Mouse (Mus musculus) kidney, postnatal 0 days (tissue): ENCODE measurements at regions not wholly inside any gene's neighbourhood (a gene's known extent, or its start where the extent isn't known, plus 50 kb on each side); places are given as distances from the start of the nearest gene placed in this dataset.
"Not testable (repeated sequence)": the region's sequence is repeated elsewhere in the genome, so short reads cannot be mapped to it uniquely, and the experiment has no call there.

Source experiments
- ATAC-seq: fragments of 200-750 bp; cut with Nextera tagmentation; replicated peaks from 2 replicates; pipeline ENCODE4 v1.8.0; 2017; ENCODE audit warnings: low read depth, moderate number of reproducible peaks, moderate TSS enrichment, moderate library complexity; ENCODE audit not compliant: low FRiP score
- DNase-seq: peaks from one replicate; pipeline ENCODE4 v3.0.0-alpha.2; 2016; ENCODE audit warnings: low spot score
- H3K27ac ChIP-seq: fragments of 300-500 bp; sonication (generic); 2 replicates; pipeline ENCODE4 v1.5.1; 2014; ENCODE audit warnings: mild to moderate bottlenecking
- H3K27me3 ChIP-seq: fragments of 300-500 bp; sonication (generic); 2 replicates; pipeline ENCODE4 v1.6.1; 2014; ENCODE audit warnings: low read length, mixed read lengths; ENCODE audit not compliant: insufficient read depth
- H3K36me3 ChIP-seq: fragments of 300-500 bp; sonication (generic); 2 replicates; pipeline ENCODE4 v1.6.1; 2014; ENCODE audit warnings: low read length, mixed read lengths; ENCODE audit not compliant: insufficient read depth
- H3K4me1 ChIP-seq: fragments of 300-500 bp; sonication (generic); replicated peaks from 2 replicates; pipeline ENCODE4 v1.6.1; 2014; ENCODE audit warnings: antibody characterized with exemption, low read length, mixed read lengths; ENCODE audit not compliant: insufficient read depth
- H3K4me2 ChIP-seq: fragments of 300-500 bp; sonication (generic); 2 replicates; pipeline ENCODE4 v1.6.1; 2014; ENCODE audit warnings: mild to moderate bottlenecking, low read length, moderate library complexity, mixed read lengths
- H3K4me3 ChIP-seq: fragments of 300-500 bp; sonication (generic); replicated peaks from 2 replicates; pipeline ENCODE4 v1.5.1; 2014; ENCODE audit warnings: low read depth, low read length
- H3K9ac ChIP-seq: fragments of 300-500 bp; sonication (generic); 2 replicates; pipeline ENCODE4 v1.6.1; 2014; ENCODE audit warnings: low read depth, low read length
- H3K9me3 ChIP-seq: fragments of 300-500 bp; sonication (generic); replicated peaks from 2 replicates; pipeline ENCODE4 v1.6.1; 2016; ENCODE audit warnings: low read length, inconsistent platforms, mixed read lengths
- CTCF ChIP-seq: IDR thresholded peaks from 2 replicates; pipeline ENCODE4 v1.5.1; 2016; ENCODE audit warnings: antibody characterized with exemption, low read depth, mild to moderate bottlenecking, moderate library complexity
- WGBS: fragments of 180-500 bp; shearing (Covaris S2); extraction: QIAGEN DNeasy Blood & Tissue Kit; methylation state at CpG from one replicate; pipeline ENCODE4 v1.1.7; 2014; 5-methylcytosine and 5-hydroxymethylcytosine counted together

DNA sequence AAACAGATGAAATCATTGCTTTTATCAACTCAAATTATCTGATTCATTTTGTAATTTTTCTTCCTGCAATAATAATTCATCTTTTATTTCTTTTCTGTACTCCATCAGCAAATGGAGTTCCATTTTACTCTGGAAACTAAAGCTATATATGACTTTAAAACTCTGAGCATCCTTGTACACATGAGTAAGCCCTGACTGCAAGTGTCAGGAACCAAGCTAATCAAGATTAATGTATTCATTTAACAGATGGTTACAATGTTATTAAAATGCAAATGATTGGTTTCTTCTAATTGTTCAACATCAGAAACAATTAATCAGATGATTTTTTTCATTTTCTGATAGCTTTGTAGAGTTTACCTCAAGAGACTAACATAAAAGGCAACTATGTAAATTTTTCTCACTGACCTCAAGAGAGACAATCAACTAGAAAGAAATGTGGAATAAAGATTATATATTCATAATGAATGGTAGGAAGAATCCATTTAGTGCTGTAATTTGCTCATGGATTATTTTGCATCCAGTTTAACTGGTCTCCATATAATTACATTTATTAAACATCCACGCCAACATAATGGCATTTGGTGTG lies 1064.5 kb downstream of the Basp1 start:
- Histone ChIP-seq H3K9ac (no peak overlapping the region), H3K4me1 (no peaks in the 10 kb centered on the region), H3K4me3 (no peak overlapping the region), H3K27ac (no peak overlapping the region), H3K4me2 (no peak overlapping the region), H3K9me3 (no peaks in the 10 kb centered on the region), H3K27me3 (no peaks in the 10 kb centered on the region), H3K36me3 (no peaks in the 10 kb centered on the region)
- TF ChIP-seq CTCF, result no peak
- ATAC-seq, result no peak
- WGBS, result 87% methylated on average over 1 of the region's 1 CpGs
- no peak for DNase-seq

GRCm38 (mm10) chr15:24335876-24336275 lies 1077.7 kb downstream of the Basp1 start:
- not testable (repeated sequence) for ATAC-seq, H3K4me2 ChIP-seq
- WGBS, result 88% methylated on average over 1 of the region's 1 CpGs

GRCm38 (mm10) chr15:24303123-24303522 lies 1110.4 kb downstream of the Basp1 start:
- not testable (repeated sequence) for H3K9me3 ChIP-seq, H3K36me3 ChIP-seq, H3K27ac ChIP-seq, H3K4me3 ChIP-seq, H3K9ac ChIP-seq, ATAC-seq, DNase-seq, H3K4me2 ChIP-seq, H3K27me3 ChIP-seq, H3K4me1 ChIP-seq
- WGBS, result 73% methylated on average over 3 of the region's 3 CpGs

More at GRCm38 (mm10) chr15:24335876-24336275, 1077.7 kb downstream of the Basp1 start:
- H3K36me3 ChIP-seq, H3K27me3 ChIP-seq, H3K9me3 ChIP-seq, H3K4me3 ChIP-seq, H3K9ac ChIP-seq, H3K4me1 ChIP-seq, DNase-seq, H3K27ac ChIP-seq: not testable (repeated sequence)

DNA sequence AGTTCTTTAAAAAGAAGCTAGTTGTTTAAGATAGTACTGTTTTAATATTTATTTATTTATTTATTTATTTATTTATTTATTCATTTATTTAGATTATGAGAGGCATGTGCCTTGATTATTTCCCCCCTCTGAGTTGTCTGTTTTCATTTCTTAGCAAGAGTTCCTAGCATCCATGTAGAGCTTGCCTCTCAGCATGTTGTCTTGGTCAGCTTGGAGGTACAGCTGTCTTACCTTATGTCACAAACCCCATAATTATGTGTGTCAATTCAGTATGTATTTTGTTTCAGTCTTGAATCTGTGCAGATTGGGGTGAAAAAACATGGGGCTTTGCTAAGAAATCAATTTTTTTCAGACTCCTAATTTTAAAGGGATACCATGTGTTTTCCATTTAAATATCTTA lies 1116.3 kb downstream of the Basp1 start:
- Histone ChIP-seq H3K36me3 (no peaks in the 10 kb centered on the region), H3K4me1 (no peaks in the 10 kb centered on the region), H3K4me2 (no peak overlapping the region), H3K27me3 (no peaks in the 10 kb centered on the region), H3K9ac (no peak overlapping the region), H3K9me3 (no peaks in the 10 kb centered on the region), H3K4me3 (no peak overlapping the region), H3K27ac (no peak overlapping the region)
- DNase-seq (no peak), ATAC-seq (no peak)
- TF ChIP-seq CTCF, result no peak

DNA sequence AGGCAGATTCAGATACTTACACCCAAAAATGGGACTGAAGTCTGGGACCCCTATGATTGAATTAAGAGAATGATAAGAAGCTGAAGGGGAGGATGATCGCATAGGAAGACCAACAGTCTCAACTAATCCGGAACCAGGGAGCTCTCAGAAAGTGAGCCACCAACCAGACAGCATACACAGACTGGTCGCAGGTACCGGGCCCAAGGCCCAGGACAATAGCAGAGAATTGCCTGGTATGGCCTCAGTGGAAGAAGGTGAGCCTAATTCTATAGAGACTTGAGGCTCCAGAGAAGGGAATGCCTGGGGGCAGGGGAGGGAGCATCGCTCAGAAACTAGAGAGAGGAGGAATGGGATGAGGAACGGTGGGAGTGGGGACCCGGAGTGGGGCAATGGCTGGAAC lies 1116.8 kb downstream of the Basp1 start:
- no peaks in the 10 kb centered on the region for H3K9me3 ChIP-seq
- WGBS, result 90% methylated on average over 7 of the region's 7 CpGs
- no peak overlapping the region for H3K4me2 ChIP-seq
- H3K4me1 ChIP-seq, result no peaks in the 10 kb centered on the region
- H3K36me3 ChIP-seq, result no peaks in the 10 kb centered on the region
- no peak overlapping the region for H3K27ac ChIP-seq
- H3K27me3 ChIP-seq, result no peaks in the 10 kb centered on the region
- no peak overlapping the region for H3K9ac ChIP-seq
- DNase-seq (no peak), ATAC-seq (no peak)
- no peak for TF ChIP-seq CTCF
- no peak overlapping the region for H3K4me3 ChIP-seq

GRCm38 (mm10) chr15:24275100-24275499 lies 1138.5 kb downstream of the Basp1 start:
- no peak for TF ChIP-seq CTCF
- ATAC-seq, result no peak
- no peak overlapping the region for H3K9ac ChIP-seq
- H3K4me1 ChIP-seq, result no peaks in the 10 kb centered on the region
- H3K4me2 ChIP-seq, result no peak overlapping the region
- no peaks in the 10 kb centered on the region for H3K9me3 ChIP-seq
- no peak overlapping the region for H3K4me3 ChIP-seq
- no peak for DNase-seq
- no peaks in the 10 kb centered on the region for H3K27me3 ChIP-seq
- 70% methylated on average over 5 of the region's 5 CpGs for WGBS
- H3K27ac ChIP-seq, result no peak overlapping the region
- no peaks in the 10 kb centered on the region for H3K36me3 ChIP-seq

- Histone ChIP-seq H3K36me3 (no peaks in the 10 kb centered on the region), H3K9me3 (no peaks in the 10 kb centered on the region), H3K4me2 (no peak overlapping the region), H3K27me3 (no peaks in the 10 kb centered on the region), H3K4me3 (no peak overlapping the region), H3K27ac (no peak overlapping the region), H3K9ac (no peak overlapping the region), H3K4me1 (no peaks in the 10 kb centered on the region)
- TF ChIP-seq CTCF, result no peak
- ATAC-seq (no peak), DNase-seq (no peak)
Measured at GRCm38 (mm10) chr15:24267360-24267759, 1146.2 kb downstream of the Basp1 start.
